Mouse (Mus musculus) heart, embryonic 15.5 days (tissue): ENCODE measurements at regions not wholly inside any gene's neighbourhood (a gene's known extent, or its start where the extent isn't known, plus 50 kb on each side); places are given as distances from the start of the nearest gene placed in this dataset.

ENCODE experiments used
- ATAC-seq: fragments of 200-750 bp; cut with Nextera tagmentation; replicated peaks from 2 replicates; pipeline ENCODE4 v1.8.0; 2017; ENCODE audit warnings: low read depth, moderate TSS enrichment; ENCODE audit not compliant: insufficient number of reproducible peaks, insufficient read depth, low FRiP score
- H3K27ac ChIP-seq: fragments of 300-500 bp; sonication (generic); 2 replicates; pipeline ENCODE4 v1.5.1; 2015; ENCODE audit warnings: mild to moderate bottlenecking, inconsistent platforms
- H3K27me3 ChIP-seq: fragments of 300-500 bp; sonication (generic); 2 replicates; pipeline ENCODE4 v1.6.1; 2015; ENCODE audit warnings: inconsistent platforms
- H3K36me3 ChIP-seq: fragments of 300-500 bp; sonication (generic); 2 replicates; pipeline ENCODE4 v1.6.1; 2015; ENCODE audit warnings: mild to moderate bottlenecking, inconsistent platforms
- H3K4me1 ChIP-seq: fragments of 300-500 bp; sonication (generic); replicated peaks from 2 replicates; pipeline ENCODE4 v1.6.1; 2015; ENCODE audit warnings: inconsistent platforms
- H3K4me2 ChIP-seq: fragments of 300-500 bp; sonication (generic); 2 replicates; pipeline ENCODE4 v1.6.1; 2015; ENCODE audit warnings: inconsistent platforms, mild to moderate bottlenecking, moderate library complexity
- H3K4me3 ChIP-seq: fragments of 300-500 bp; sonication (generic); 2 replicates; pipeline ENCODE4 v1.5.1; 2015; ENCODE audit warnings: mild to moderate bottlenecking, inconsistent platforms
- H3K9ac ChIP-seq: fragments of 300-500 bp; sonication (generic); 2 replicates; pipeline ENCODE4 v1.6.1; 2015; ENCODE audit warnings: mild to moderate bottlenecking, inconsistent platforms
- H3K9me3 ChIP-seq: fragments of 300-500 bp; sonication (generic); replicated peaks from 2 replicates; pipeline ENCODE4 v1.6.1; 2016; ENCODE audit warnings: inconsistent platforms
- WGBS: fragments of 180-500 bp; shearing (Covaris S2); methylation state at CpG from one replicate; pipeline ENCODE4 v1.1.7; 2015; ENCODE audit warnings: mixed read lengths; 5-methylcytosine and 5-hydroxymethylcytosine counted together

DNA sequence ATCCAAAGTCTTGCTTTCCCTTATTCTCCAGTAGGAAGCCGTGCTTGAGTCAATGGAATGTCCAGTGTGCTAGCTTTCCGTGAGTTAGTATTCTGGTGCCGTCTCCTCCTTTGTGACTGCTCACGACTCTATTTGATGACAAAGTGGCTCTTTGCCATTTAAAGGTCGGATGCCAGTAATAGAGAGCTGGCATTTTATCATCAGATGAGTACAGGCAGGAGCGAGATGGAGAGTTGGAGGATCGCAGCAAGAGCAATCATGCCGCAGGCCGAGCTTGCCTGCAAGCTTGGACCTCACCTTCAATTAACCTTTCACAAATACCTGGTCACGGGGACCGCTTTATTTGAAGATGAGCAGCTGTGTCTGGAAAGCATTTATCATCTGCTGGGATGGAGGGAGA, 291.8 kb downstream of the Hs3st3b1 start:
- 65% methylated on average over 11 of the region's 11 CpGs for WGBS
- no peaks in the 10 kb centered on the region for H3K36me3 ChIP-seq
- H3K27ac ChIP-seq: no peak overlapping the region
- H3K27me3 ChIP-seq: peaks cover 13% of the 10 kb centered on the region
- no peaks in the 10 kb centered on the region for H3K9me3 ChIP-seq
- H3K4me3 ChIP-seq: no peak overlapping the region
- no peak overlapping the region for H3K4me2 ChIP-seq
- no peak for ATAC-seq
- no peak overlapping the region for H3K9ac ChIP-seq
- no peaks in the 10 kb centered on the region for H3K4me1 ChIP-seq

DNA sequence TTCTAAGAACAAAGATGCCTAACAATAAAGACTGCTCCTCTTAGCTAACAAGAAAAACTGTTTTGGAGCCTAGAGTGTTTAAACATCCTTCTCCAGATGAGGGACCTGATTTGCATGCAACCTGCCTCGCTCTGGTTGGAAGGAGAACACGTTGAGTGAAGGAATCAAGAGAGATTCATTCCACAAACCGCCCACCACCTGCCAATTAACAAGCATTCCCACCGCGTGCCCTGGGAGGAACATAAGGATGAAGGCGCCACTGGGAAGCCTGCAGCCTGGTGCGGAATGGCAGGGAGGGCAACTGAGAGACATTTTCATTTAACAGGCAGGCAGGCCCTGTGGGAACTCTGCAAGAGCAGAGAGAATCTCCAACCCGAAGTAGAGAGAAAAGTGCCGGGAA, 265.0 kb downstream of the Hs3st3b1 start:
- Histone ChIP-seq H3K27ac (no peak overlapping the region), H3K9me3 (no peaks in the 10 kb centered on the region), H3K4me2 (no peak overlapping the region), H3K9ac (no peak overlapping the region), H3K4me3 (no peak overlapping the region), H3K36me3 (no peaks in the 10 kb centered on the region), H3K27me3 (no peaks in the 10 kb centered on the region), H3K4me1 (no peaks in the 10 kb centered on the region)
- no peak for ATAC-seq
- 80% methylated on average over 9 of the region's 9 CpGs for WGBS

DNA sequence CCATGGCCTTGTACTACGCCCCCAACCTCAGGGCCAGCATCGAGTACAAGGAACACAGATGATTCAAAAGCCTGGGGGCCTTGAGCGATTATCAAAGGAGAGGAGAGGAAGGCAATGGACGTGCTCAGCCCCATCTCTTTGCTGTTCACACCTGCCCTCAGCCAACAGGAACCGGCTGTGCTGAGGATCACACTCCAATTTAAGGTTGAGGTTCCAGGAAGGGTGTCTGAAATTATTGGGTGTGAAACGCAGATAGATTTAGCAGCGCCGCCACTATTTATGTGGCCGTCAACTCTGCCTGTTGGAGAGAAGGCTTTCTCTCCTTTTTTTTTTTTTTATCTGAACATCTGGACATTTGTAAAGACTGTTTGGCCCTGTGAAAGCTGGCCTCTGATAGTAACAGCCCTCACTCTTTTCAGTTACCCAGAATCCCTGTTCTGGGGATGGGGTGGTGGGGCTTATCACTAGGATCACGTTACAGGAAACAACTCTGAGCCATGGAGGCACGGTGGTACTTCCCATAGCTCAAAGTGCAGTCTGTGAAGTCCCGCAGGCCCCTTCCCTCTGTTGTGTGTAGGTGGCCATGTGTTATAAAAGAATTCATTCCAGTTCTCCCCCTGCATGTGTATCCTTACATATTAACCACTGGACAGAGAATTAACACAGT, 256.7 kb downstream of the Hs3st3b1 start:
- Histone ChIP-seq H3K9me3 (no peaks in the 10 kb centered on the region), H3K9ac (no peak overlapping the region), H3K4me2 (no peak overlapping the region), H3K4me1 (no peaks in the 10 kb centered on the region), H3K27ac (no peak overlapping the region), H3K36me3 (no peaks in the 10 kb centered on the region), H3K27me3 (no peaks in the 10 kb centered on the region), H3K4me3 (no peak overlapping the region)
- no peak for ATAC-seq
- WGBS: 65% methylated on average over 12 of the region's 12 CpGs

GRCm38 (mm10) chr11:63670477-63670876, 251.6 kb downstream of the Hs3st3b1 start:
- H3K27me3 ChIP-seq: no peaks in the 10 kb centered on the region; the same call in 1 of the 2 replicates
- WGBS: 59% methylated on average over 4 of the region's 4 CpGs
- H3K9me3 ChIP-seq: no peaks in the 10 kb centered on the region
- H3K4me3 ChIP-seq: no peak overlapping the region
- H3K27ac ChIP-seq: no peak overlapping the region
- H3K4me2 ChIP-seq: no peak overlapping the region
- no peak for ATAC-seq
- H3K36me3 ChIP-seq: no peaks in the 10 kb centered on the region
- no peak overlapping the region for H3K9ac ChIP-seq
- H3K4me1 ChIP-seq: no peaks in the 10 kb centered on the region

DNA sequence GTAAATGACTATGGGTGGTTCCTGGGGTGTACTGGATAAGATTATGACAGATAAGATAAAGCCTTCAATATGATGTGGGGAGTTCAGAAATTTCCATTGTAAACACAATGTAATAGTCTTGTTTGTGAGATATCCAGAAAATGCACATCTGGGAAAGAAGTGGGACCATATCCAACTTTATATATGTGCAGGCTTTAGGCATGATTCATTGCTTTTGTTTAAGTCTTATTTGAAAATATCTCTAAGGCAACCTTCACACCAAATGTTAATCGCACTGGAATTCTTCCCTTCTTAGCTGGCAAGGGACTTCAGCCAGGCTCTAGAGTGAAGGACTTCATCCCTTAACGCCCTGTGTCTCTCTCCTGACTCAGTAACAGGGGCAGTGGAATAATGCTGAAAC, 250.3 kb downstream of the Hs3st3b1 start:
- WGBS: 45% methylated on average over 2 of the region's 2 CpGs

GRCm38 (mm10) chr11:63677921-63678320, 244.2 kb downstream of the Hs3st3b1 start:
- H3K9me3 ChIP-seq: no peaks in the 10 kb centered on the region
- no peaks in the 10 kb centered on the region; the same call in 1 of the 2 replicates for H3K27me3 ChIP-seq
- ATAC-seq: no peak
- no peak overlapping the region for H3K4me3 ChIP-seq
- H3K9ac ChIP-seq: no peak overlapping the region
- H3K4me2 ChIP-seq: no peak overlapping the region
- no peaks in the 10 kb centered on the region for H3K4me1 ChIP-seq
- H3K27ac ChIP-seq: no peak overlapping the region
- no peaks in the 10 kb centered on the region for H3K36me3 ChIP-seq
- 79% methylated on average over 11 of the region's 11 CpGs for WGBS

More for the DNA sequence above, 250.3 kb downstream of the Hs3st3b1 start:
- no peak overlapping the region for H3K4me3 ChIP-seq
- H3K9me3 ChIP-seq: no peaks in the 10 kb centered on the region
- no peaks in the 10 kb centered on the region for H3K36me3 ChIP-seq
- ATAC-seq: no peak
- H3K27me3 ChIP-seq: no peaks in the 10 kb centered on the region; the same call in 1 of the 2 replicates
- H3K4me2 ChIP-seq: no peak overlapping the region
- no peaks in the 10 kb centered on the region for H3K4me1 ChIP-seq
- no peak overlapping the region for H3K9ac ChIP-seq
- no peak overlapping the region for H3K27ac ChIP-seq

DNA sequence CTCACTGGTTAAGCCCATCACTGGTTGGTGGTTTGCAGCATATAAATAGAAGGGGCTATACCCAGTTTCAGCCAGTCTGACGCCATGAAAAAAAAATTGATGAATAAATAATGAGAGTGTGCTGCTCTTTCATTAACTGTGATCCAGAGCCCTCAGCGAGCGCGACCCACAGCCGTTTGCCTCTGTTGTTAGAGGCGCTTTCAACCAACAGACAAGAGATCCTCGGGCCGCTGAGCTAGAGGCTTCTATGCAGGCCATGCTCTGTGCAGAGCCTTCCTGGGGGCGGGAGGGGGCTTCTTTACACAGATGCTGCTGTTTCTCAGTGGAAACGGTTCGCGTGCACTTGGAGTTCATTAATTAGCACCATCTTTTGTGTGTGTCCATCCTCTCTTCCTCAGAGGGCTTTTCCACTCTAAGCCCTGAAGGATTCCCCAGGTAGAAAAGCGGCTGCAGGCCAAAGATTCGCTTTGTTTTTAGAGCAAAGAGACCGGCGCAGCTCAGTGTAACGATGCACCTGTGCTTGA, 243.6 kb downstream of the Hs3st3b1 start:
- ATAC-seq: no peak
- Histone ChIP-seq H3K36me3 (no peaks in the 10 kb centered on the region), H3K4me2 (no peak overlapping the region), H3K9ac (no peak overlapping the region), H3K4me1 (no peaks in the 10 kb centered on the region), H3K27me3 (no peaks in the 10 kb centered on the region; the same call in 1 of the 2 replicates), H3K9me3 (no peaks in the 10 kb centered on the region), H3K4me3 (no peak overlapping the region), H3K27ac (no peak overlapping the region)
- 88% methylated on average over 17 of the region's 17 CpGs for WGBS

DNA sequence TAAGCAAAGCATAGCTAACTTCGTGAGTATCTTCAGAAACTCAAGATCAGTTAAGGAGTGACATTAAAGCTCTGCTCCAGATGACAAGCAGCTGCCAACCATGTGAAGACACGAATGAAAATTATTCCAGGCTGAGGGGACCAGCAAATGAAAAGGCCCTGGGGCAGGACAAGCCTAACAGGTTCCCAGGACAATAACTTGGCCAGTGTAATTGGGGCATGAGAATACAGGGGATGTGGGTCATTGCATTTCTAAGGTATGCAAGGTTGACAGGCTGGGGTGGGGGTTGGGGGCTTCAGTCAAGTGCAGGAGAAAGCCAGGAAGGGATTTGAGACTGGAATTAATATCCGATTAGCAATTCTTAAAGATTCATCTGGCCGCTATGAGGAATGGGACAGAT, 242.6 kb downstream of the Hs3st3b1 start:
- no peak for ATAC-seq
- Histone ChIP-seq H3K4me2 (no peak overlapping the region), H3K27me3 (no peaks in the 10 kb centered on the region; the same call in 1 of the 2 replicates), H3K4me3 (no peak overlapping the region), H3K9me3 (no peaks in the 10 kb centered on the region), H3K36me3 (no peaks in the 10 kb centered on the region), H3K27ac (no peak overlapping the region), H3K4me1 (no peaks in the 10 kb centered on the region), H3K9ac (no peak overlapping the region)
- 77% methylated on average over 4 of the region's 4 CpGs for WGBS

GRCm38 (mm10) chr11:63684228-63684980, 237.7 kb downstream of the Hs3st3b1 start:
- Histone ChIP-seq H3K27me3 (no peaks in the 10 kb centered on the region), H3K4me3 (no peak overlapping the region), H3K4me2 (no peak overlapping the region), H3K36me3 (no peaks in the 10 kb centered on the region), H3K9me3 (no peaks in the 10 kb centered on the region), H3K4me1 (no peaks in the 10 kb centered on the region), H3K27ac (no peak overlapping the region), H3K9ac (no peak overlapping the region)
- no peak for ATAC-seq
- WGBS: 42% methylated on average over 11 of the region's 11 CpGs

GRCm38 (mm10) chr11:63691041-63691440, 231.0 kb downstream of the Hs3st3b1 start:
- Histone ChIP-seq H3K4me3 (no peak overlapping the region), H3K27me3 (no peaks in the 10 kb centered on the region), H3K4me2 (no peak overlapping the region), H3K9me3 (no peaks in the 10 kb centered on the region), H3K36me3 (no peaks in the 10 kb centered on the region), H3K9ac (no peak overlapping the region), H3K4me1 (no peaks in the 10 kb centered on the region), H3K27ac (no peak overlapping the region)
- ATAC-seq: no peak
- WGBS: 50% methylated on average over 4 of the region's 4 CpGs

DNA sequence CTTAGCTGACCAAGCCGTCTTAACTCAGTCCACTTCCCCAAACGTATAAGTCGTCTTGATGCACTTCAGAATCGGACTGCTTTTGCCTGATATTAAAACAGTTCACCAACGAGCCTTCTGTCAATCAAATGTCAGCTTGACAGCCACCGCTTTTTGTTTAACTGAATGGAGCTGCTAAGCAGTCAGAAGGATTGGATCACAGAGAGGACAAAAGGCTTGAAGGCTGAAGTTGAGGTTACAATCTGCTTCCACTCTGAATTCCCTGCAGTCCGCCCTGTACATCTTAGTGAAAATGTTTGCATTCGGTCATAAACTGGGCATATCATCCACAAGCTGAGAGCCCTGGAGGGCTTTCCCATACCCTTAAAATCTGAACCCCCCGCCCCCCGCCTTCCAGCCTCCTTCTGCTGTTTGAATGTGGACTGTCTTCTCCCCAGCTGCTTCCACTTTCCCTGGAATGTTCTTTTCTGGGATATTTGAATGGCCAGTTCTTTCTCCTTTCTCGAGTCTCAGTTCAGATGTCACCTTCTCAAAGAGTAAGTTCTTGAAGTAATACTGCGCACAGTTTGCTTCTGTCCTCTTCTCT, 217.0 kb downstream of the Hs3st3b1 start:
- no peaks in the 10 kb centered on the region for H3K36me3 ChIP-seq
- ATAC-seq: no peak
- 77% methylated on average over 12 of the region's 12 CpGs for WGBS
- peaks cover 9% of the 10 kb centered on the region for H3K4me1 ChIP-seq
- H3K9me3 ChIP-seq: no peaks in the 10 kb centered on the region
- no peak overlapping the region for H3K4me3 ChIP-seq
- no peaks in the 10 kb centered on the region for H3K27me3 ChIP-seq
- no peak overlapping the region for H3K9ac ChIP-seq
- H3K4me2 ChIP-seq: no peak overlapping the region
- no peak overlapping the region for H3K27ac ChIP-seq
